Mouse (Mus musculus) left cerebral cortex, postnatal 14 days (tissue): Measurements from ENCODE around the gene Pld6. TPM values are rescaled to one million over a fixed set of nuclear protein-coding genes. Genes with fewer than 3 reads are reported as not detected.

ENCODE experiments used
- DNase-seq, 2 experiments: peaks; one replicate each; pipeline ENCODE4 v3.0.0; 2021 to 2022; ENCODE audit warnings: low spot score in 2 of 2, mixed read lengths in 1 of 2
- intact Hi-C: fragments of 180-260 bp; cut with DNase I; formaldehyde crosslinking; loops from one replicate; pipeline ENCODE4 v1.15.1; 2025
- total RNA-seq, 2 experiments: library from RNA; stranded (reverse); gene quantifications; 2 replicates each; pipeline ENCODE4 v1.2.3; 2021

Gene Pld6
- total RNA-seq, 2 experiments from 2014 or later: 0.89 to 1.9 TPM

DNA sequence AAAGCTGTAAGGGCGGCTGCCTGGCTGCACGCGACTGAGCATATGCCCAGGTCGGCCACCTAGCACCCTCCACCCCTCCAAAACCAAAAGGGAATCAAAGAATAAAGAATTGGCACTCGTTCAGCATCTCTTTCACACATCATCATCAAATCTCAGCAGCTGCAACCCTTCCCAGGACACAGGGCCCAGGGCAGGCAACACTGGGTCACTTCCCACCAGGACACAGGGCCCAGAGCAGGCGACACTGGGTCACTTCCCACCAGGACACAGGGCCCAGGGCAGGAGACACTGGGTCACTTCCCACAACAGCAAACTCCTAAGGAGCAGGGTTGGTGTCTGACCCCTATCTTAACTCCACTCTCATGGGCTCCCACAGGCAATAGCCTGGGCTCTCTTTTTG is 5.9 kb upstream of the Pld6 start:
- intact Hi-C loops: no loop called here
- no peak for DNase-seq

DNA sequence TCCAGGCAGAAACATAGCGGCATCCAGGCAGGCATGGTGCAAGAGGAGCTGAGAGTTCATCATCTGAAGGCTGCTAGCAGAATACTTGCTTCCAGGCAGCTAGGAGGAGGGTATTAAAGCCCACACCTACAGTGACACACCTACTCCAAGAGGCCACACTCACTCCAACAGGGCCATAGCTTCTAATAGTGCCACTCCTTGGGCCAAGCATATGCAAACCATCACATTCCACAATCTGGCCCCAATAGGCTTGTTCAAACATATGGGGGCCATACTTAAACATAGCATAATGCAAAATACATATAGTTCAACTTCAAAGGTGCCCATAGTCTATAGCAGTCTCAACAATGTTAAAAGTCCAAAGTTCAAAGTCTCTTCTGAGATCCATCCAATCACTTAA is 1.9 kb upstream of the Pld6 start:
- intact Hi-C loops: no loop called here
- DNase-seq: no peak

DNA sequence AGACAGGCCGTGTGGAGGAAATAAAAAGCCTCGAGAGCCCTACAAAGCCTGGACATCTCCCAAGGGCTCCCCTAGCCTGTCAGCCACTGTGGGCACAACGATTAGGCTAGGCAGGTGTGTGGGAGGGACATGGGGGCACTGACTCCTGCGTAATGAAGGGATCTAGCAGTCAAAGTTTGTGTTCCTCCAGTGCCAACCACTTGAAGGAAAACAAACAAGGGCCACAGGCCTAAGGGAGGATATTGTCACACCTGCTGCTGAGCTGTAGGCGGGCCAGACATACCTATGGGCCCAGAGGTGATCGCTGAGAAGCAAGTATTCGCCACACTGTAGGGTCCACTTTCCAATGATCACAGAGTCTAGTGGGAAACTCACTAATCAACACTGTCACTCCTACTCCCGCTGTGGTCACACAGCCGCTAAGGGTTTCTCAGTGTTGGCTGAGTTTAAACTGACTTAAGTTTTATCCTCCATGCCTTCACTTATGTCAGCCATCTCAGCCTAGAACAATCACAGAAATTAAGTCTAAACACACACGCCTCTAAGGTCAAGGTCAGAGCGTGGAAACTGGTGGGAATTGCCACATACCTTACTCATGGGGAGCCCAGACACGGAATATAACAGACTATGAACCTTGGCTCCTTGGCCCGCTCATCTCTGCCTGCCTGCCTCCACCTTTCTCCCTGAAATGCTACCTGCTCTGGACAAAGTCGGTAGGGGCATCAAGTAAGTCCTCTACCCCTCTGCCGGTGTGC is 824 bp downstream of the Pld6 start:
- DNase-seq: no peak
- intact Hi-C loops: no loop called here

DNA sequence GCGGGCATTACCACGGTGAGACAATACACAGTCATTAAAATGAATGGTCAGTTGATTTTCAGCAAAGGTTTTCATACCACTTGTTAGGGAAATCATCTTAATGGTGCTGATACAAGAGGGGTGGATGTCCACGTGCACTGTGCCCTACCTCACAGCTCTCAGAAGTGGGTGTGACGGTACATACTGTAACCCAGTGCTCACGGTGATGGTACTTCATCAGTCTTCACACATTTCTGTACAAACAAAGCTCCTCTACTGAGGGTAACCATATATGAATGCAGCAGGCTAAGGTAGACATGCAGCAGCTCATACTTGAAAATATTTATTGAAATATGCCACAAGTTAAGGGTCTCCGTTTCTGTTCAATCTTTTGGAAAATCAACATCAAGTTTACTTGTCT is 3.9 kb downstream of the Pld6 start:
- DNase-seq: no peak
- intact Hi-C loops: no loop called here

DNA sequence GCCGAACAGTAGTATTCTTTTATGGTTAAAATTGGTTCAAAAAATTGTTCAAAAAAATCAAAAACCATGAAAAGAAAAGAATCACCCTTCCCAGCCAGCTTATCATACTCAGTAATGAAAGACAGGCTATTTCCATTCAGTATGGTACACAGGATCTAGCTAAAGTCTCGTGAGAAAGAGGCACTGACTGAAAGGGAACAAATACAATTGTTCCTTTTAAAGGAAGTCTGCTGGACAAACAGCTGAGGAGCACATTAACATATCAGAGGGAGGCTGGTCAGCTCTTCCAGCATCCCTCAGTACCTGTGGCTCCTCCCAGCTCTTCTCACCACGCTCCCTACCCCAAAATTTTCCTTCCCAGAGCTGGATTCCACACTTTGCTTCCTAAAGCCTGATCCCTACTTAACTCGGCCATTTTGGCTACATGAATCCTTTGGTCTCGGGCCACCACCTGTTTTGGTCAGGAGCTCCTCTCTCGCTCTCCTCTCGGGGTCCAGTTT is 5.3 kb downstream of the Pld6 start:
- DNase-seq: no peak
- intact Hi-C loops: no loop called here

DNA sequence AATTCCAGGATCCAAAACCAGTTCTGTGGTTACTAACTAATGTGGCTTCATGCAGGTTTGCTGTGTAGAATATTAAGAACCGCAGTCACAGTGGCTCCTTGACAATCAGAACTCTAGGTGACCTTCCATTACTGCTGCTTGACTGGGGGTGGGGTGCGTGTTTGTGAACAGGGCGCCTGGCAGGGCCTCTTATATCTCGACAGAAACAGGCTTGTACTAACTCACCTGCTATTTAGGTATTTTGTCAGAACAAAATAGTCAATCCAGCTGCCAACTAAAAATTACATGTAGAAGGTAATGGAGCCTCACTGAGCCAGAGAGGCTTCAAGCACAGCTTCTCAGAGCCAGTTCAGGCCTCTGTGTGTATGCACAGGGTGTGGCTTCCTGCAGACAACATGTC is 7.2 kb downstream of the Pld6 start:
- no peak for DNase-seq
- intact Hi-C loops: no loop called here

DNA sequence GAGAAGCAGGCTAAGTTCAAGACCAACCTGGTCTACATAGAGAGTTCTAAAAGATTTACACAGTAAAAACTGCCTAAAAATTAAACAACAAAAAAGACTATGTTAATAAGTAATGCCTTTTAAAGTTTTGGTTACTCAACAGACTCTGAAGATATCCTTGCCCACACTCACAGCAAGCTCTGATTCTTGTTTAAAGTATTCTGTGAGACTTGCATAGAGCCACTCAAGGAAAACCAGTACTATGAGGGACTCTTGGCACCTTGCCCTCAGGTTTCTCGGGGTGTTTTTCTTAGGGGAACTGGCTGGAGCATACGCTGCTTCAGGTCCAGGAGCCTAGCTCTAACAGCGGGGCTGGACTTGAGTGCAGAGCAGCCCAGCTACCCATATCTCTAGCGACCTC is 8.0 kb downstream of the Pld6 start:
- DNase-seq: no peak
- intact Hi-C loops: no loop called here

DNA sequence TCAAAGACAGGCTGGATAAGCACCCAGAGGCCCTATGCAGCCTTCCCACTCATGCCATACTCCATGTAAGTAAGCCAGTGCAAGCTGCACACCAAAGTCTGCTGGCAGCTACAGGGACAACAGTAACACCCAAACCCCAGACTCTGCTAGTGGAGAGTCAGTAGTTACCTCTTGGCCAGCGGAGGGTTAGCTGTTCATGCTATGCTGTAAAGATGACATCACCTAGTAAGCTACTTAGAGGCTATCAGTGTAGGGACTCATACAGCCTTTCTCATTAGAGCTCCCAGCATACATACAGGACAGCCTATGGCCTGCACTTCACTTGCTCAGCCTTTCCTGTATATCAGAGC is 8.6 kb downstream of the Pld6 start:
- no peak for DNase-seq
- intact Hi-C loops: no loop called here

DNA sequence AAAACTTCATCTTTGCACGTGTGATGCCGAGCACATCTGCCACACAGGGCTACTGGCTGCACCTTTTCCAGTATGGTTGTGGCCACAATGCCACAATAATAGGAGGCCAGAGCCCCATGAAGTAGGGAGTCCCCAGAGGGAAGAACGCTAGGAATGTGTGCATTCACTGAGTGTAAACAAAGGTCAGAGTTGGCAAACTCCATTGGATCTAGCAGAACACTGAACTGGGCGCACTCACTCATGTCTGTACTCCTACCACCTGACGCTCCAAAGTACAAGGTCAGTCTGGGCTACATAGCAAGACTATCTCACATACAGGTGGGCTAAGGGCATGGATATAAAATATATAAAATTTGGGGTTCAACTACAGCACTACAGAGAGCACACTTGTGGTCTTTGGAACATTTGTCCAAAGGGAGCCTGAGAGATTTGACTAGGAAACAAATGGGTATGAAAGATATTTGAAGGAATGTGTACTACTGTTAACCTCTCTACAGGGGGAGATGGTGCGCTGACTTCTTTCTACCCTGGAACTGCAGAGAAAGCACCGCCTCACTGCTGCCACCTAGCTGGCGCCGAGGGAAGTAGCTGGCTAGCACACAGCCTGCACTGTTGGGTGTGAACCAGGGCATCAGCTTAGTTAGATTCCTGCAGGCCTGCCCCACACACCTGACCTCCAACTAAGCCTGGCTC is 9.1 kb downstream of the Pld6 start:
- intact Hi-C loops: no loop called here
- peak; percentile 69 to 84 for DNase-seq

DNA sequence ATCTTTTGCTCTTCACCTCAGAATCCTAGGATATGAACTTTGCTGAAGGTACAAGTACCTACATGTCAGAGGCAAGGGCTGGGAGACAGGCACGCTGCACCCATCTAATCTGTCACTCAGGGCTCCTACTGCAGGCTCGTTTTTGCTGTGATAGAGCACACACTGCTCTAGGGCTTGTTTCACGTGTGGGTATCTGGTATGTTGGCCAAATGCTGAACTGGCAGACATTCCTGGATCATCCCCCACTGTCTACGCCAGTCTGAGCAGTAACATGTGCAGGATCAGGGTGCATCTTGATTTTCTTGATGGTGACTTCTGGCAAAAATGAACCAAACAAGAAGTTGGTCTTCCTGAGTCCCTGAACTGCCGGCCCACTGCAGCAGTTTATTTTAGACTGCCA is 10.2 kb downstream of the Pld6 start:
- DNase-seq: no peak
- intact Hi-C loops: no loop called here

DNA sequence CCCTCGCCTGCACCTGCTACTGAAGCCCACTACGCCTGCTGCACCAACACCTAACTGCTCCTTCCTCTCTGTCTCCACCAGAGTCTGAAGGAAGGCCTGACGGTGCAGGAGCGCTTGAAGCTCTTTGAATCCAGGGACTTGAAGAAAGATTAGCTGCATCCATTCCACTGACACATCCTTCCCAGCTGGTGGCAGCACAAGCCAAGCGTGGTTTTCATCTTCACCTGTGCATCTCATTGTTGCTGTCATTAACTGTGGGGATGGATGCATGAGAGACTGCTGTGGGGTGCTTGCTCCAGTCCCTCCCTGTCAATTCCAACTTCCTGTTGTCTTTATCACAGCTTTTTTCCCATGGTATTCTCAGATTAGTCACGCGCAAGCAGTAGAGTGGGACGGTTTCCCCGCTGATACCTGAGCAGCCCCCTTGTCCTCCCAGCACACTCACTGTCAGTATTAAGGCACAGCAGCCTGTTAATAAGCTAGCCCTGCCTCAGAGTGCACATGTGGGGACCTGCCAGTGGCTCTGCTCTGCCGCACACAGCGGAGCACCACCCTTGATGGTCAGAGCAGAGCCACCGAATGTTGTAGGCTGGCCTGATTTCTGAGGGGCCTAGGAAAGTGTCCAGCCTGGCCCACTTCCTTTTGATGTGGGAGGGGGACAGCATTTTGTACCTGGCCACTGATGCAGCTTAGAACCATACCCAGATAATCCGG is 11.9 kb downstream of the Pld6 start:
- DNase-seq: no peak
- intact Hi-C loops: no loop called here

DNA sequence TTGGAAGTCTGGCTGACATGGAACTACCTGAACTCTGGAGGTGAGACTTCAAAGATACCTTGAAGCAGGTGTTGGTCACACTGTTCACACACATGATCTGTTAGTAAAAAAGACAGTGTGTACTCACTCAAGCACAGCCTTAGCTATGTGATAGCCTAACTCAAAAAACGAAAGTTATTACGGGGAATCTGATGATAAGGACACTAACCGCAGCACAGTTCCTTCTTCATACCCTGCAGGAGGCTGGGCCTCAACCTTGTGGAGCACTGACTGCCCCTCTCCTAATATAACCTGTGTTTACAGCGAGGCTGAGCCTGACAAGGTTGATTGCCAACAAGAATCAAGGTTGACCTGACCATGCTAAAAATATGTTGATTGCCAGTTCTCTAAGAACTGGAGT is 12.9 kb downstream of the Pld6 start:
- no peak for DNase-seq
- intact Hi-C loops: no loop called here

DNA sequence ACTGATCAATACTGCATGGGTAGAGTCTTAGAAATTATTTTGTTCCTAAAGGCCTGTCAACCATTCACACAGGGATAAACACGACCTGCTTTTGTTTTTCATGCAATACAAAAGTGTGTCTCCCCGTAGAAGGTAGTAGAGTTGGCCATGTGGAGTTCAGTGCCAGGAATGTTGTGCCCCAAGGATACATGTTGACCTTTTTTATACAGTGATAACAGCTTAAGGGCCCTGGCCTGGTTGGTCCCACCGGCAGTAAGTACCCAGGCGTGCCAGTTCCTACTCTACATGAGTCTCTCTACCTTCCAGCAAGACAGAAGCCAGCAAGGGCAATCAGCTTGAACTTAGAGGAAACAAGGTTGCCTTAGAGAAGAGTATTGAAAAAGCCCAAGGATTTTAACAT is 14.5 kb downstream of the Pld6 start:
- no peak for DNase-seq
- intact Hi-C loops: no loop called here

DNA sequence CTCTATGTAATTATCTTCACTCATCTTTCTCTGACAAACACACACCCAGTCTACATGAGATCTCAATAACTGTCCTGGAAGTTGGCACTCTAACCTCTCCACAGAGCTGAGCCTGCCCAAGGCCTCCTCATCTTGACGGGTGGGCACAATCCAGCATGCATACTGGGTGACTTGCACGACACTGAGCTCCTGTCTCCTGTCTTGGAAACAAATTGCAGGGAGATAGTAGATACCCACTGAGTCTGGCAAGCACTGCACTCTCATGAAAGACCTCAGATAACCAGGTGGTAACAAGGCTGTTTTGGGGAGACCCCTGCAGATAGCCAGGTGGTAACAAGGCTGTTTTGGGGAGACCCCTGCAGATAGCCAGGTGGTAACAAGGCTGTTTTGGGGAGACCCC is 15.2 kb downstream of the Pld6 start:
- DNase-seq: no peak
- intact Hi-C loops: no loop called here

DNA sequence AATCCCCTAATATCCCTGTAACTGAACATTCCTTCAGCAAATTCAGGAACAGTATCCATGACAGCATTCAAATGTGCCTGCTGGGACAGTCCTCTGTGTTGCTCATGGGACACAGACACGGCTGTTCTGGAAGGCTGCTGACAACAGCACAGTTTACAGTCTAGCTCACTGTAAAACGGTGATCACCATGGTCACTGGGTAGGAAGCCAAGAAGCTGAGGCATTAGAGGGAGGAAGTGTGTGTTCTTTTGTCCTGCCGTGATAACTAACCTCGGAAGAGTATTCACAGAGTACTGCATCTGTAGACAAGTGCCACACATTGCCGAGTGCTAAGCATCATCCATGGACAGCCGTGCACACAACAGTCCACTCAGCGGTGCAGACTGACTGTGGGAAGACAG is 16.7 kb downstream of the Pld6 start:
- DNase-seq: no peak
- intact Hi-C loops: no loop called here

DNA sequence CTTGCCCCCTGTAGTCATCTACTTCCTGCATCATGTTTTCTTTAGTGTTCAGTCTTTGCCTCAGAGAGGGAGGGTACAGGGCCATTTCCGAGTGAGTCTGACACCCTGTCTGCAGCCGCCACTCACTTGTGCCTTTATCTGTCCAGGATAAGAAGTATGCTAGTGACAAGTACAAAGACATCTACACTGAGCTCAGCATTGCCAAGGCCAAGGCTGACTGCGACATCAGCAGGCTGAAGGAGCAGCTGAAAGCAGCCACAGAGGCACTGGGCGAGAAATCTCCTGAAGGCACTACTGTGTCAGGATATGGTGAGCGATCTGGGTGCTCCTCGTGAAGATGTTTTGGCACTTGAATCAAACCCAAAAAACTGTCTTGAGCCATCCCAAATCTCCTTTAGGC is 17.7 kb downstream of the Pld6 start:
- no peak for DNase-seq
- intact Hi-C loops: no loop called here

DNA sequence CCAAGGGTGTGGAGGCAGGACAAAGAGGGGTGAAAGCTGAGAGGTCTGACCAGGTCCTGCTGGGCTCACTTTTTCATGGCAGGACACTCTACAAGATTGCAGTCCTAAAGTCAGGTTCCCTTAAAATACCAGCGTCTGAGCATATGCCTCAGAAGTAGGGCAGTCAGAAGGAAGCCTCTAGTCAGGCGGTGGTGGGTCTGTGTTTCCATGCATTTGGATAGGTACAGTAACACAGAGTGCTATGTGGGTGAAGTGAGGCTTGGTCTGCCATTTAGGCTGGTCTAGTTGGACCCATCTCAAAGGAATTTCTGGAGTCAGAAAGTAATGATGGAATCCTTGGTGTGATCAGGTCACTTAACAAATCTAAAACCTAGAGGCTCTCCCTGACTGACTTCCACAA is 18.1 kb downstream of the Pld6 start:
- intact Hi-C loops: no loop called here
- no peak for DNase-seq

DNA sequence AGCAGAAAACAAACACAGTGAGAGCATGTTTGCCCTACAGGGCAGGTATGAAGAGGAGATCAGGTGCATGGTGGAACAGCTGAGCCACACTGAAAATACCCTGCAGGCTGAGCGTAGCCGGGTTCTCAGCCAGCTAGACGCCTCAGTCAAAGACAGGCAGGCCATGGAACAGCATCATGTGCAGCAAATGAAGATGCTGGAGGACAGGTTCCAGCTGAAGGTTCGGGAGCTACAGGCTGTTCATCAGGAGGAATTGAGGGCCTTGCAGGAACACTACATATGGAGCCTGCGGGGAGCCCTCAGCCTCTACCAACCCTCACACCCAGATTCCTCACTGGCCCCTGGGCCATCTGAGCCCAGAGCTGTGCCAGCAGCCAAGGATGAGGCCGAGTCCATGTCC is 26.6 kb downstream of the Pld6 start:
- intact Hi-C loops: no loop called here
- no peak for DNase-seq

DNA sequence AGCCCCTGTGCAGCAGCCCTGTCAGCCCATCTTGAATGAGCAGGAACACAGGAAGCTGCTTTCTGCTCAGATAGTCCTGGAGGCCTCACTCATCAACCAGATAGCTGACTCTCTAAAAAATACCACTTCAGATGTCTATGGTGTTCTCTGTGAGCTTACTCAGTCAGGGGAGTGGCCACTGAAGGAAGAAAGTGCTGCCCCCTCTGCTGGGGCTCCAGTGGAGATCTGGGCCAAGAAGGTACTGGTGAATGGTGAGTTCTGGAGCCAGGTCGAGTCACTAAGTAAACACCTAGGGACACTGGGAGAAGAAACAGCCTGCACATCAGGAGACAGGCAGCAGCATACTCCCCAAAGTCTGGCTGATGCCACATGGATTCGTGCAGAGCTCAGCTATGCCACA is 27.8 kb downstream of the Pld6 start:
- intact Hi-C loops: no loop called here
- DNase-seq: no peak

DNA sequence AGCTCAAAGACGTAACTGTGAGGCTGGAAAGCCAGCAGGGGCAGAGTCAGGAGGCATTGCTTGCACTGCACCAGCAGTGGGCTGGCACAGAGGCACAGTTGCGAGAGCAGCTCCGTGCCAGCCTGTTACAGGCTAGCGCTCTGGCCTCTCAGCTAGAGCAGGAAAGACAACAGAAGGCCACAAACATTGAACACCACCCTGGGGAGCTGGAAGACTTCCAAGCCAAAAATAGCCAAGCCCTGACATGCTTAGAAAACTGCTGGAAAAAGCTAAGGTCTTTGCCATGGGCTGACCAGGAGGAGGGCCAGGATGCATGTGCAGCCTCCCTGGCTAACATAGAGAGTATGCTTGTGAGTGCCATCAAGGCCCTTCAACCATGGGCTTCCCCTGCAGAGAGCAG is 28.3 kb downstream of the Pld6 start:
- intact Hi-C loops: no loop called here
- peak; percentile 29 to 69 for DNase-seq
